ENCODE assay signal across 8 mouse cellular contexts in genomic region chr17:6828531-6829150, GRCm38 (mm10). TPM values are rescaled to one million over a fixed set of nuclear protein-coding genes. Genes with fewer than 3 reads are reported as not detected.
DNase-seq lines count a peak whose midpoint lies in the region; ATAC-seq and TF ChIP-seq lines count a peak whose summit lies in the region.

No protein-coding gene starts in this region.

- TF ChIP-seq CTCF in hindbrain, postnatal 0 days (IDR thresholded peaks at IDR 0.05; ENCODE audit: low read depth) = no peak

- peaks cover 5% of the 10 kb centered on the region; the same call in 1 of the 2 replicates for H3K4me1 ChIP-seq in heart, embryonic 12.5 days (replicated peaks)
- peaks cover 5% of the 10 kb centered on the region; the same call in 1 of the 2 replicates for H3K4me1 ChIP-seq in hindbrain, postnatal 0 days (ENCODE audit: insufficient read depth, low read length)
- peaks cover 19% of the 10 kb centered on the region for H3K4me1 ChIP-seq in midbrain, embryonic 10.5 days

- H3K9ac ChIP-seq in heart, embryonic 12.5 days = peak overlapping the region; percentile 71
- peak overlapping the region; percentile 53 for H3K9ac ChIP-seq in hindbrain, postnatal 0 days (replicated peaks; ENCODE audit: low read length)

- 64% methylated on average over 7 of the region's 7 CpGs for WGBS in heart, embryonic 12.5 days
- WGBS in hindbrain, postnatal 0 days = 77% methylated on average over 7 of the region's 7 CpGs
- 80% methylated on average over 7 of the region's 7 CpGs for WGBS in midbrain, embryonic 10.5 days

- peak overlapping the region; percentile 91 for H3K27ac ChIP-seq in heart, embryonic 12.5 days (ENCODE audit: poor library complexity, severe bottlenecking)
- peak overlapping the region; percentile 95 for H3K27ac ChIP-seq in hindbrain, postnatal 0 days
- peak overlapping the region; percentile 94 for H3K27ac ChIP-seq in midbrain, embryonic 10.5 days (replicated peaks)

- peak overlapping the region; percentile 74 for H3K4me2 ChIP-seq in heart, embryonic 12.5 days
- H3K4me2 ChIP-seq in hindbrain, postnatal 0 days (ENCODE audit: low read depth, low read length) = peak overlapping the region; percentile 62

- no peaks in the 10 kb centered on the region for H3K36me3 ChIP-seq in heart, embryonic 12.5 days
- H3K36me3 ChIP-seq in hindbrain, postnatal 0 days (ENCODE audit: insufficient read depth, low read length) = no peaks in the 10 kb centered on the region
- no peaks in the 10 kb centered on the region for H3K36me3 ChIP-seq in midbrain, embryonic 10.5 days

- no peaks in the 10 kb centered on the region for H3K9me3 ChIP-seq in heart, embryonic 12.5 days (replicated peaks)
- no peaks in the 10 kb centered on the region for H3K9me3 ChIP-seq in hindbrain, postnatal 0 days (ENCODE audit: low read length)
- no peaks in the 10 kb centered on the region for H3K9me3 ChIP-seq in midbrain, embryonic 10.5 days (replicated peaks)

- H3K4me3 ChIP-seq in heart, embryonic 12.5 days = peak overlapping the region; percentile 60
- peak overlapping the region; percentile 43 for H3K4me3 ChIP-seq in hindbrain, postnatal 0 days (ENCODE audit: low read length)
- H3K4me3 ChIP-seq in midbrain, embryonic 10.5 days = peak overlapping the region; percentile 70

- no peak for DNase-seq in heart, postnatal 10 days
- DNase-seq in R1 (ENCODE audit: low read depth, low spot score) = peak; percentile 67
- no peak for DNase-seq in hindbrain, postnatal 0 days (ENCODE audit: low spot score)
- no peak for DNase-seq in midbrain, embryonic 10.5 days (ENCODE audit: low spot score)
- no peak for DNase-seq in right cerebral cortex, adult 2 months (ENCODE audit: low spot score in 2 of 2)
- DNase-seq in layer of hippocampus, adult 9-10 months (ENCODE audit: low spot score) = no peak
- no peak for DNase-seq in left cerebral cortex, postnatal 25 days (ENCODE audit: low spot score in 2 of 2)

- intact Hi-C loops in heart, postnatal 10 days (cut with DNase I) = no loop called here
- intact Hi-C loops in left cerebral cortex, postnatal 25 days (cut with DNase I) = no loop called here

- ATAC-seq in heart, embryonic 12.5 days (ENCODE audit: insufficient number of reproducible peaks, low FRiP score) = no peak
- no peak for ATAC-seq in hindbrain, postnatal 0 days

- H3K27me3 ChIP-seq in heart, embryonic 12.5 days (replicated peaks) = no peaks in the 10 kb centered on the region
- no peaks in the 10 kb centered on the region for H3K27me3 ChIP-seq in hindbrain, postnatal 0 days (ENCODE audit: insufficient read depth, low read length)
- peaks cover 10% of the 10 kb centered on the region; the same call in 1 of the 2 replicates for H3K27me3 ChIP-seq in midbrain, embryonic 10.5 days (ENCODE audit: low read depth, poor library complexity, severe bottlenecking)

RNA-seq across cellular contexts. Expression of gene Ezr, which starts 46.1 kb away (rescaled TPM):
- polyA plus RNA-seq in heart, embryonic 12.5 days (2016; fragmentation: Nextera tagmentation; extraction: Ambion mirVana) = 119 and 124 TPM in 2 replicates
- 10 to 100 TPM; 68.1 to 83.6 TPM for total RNA-seq in heart, postnatal 10 days (2021)
- total RNA-seq in hindbrain, postnatal 0 days (2014; rRNA removed) = 44.7 and 52.6 TPM in 2 replicates
- 62.4 and 72.7 TPM in 2 replicates for polyA plus RNA-seq in hindbrain, postnatal 0 days (2015; fragmentation: Nextera tagmentation; extraction: Ambion mirVana)
- polyA plus RNA-seq in midbrain, embryonic 10.5 days (2016; fragmentation: Nextera tagmentation; extraction: Ambion mirVana) = 54.9 and 56.7 TPM in 2 replicates
- 10 to 100 TPM; 44.7 to 55.6 TPM for total RNA-seq in left cerebral cortex, postnatal 25 days (2021)
